Mouse (Mus musculus) hindbrain, embryonic 10.5 days (tissue): ENCODE data around the gene Kctd2. TPM values are rescaled to one million over a fixed set of nuclear protein-coding genes. Genes with fewer than 3 reads are reported as not detected.

Experiments used
- DNase-seq: peaks from one replicate; pipeline ENCODE4 v3.0.0-alpha.2; 2017; ENCODE audit warnings: low spot score
- H3K27ac ChIP-seq: fragments of 300-500 bp; sonication (generic); 2 replicates; pipeline ENCODE4 v1.5.1; 2016; ENCODE audit warnings: mild to moderate bottlenecking, moderate library complexity
- H3K27me3 ChIP-seq: fragments of 300-500 bp; sonication (generic); 2 replicates; pipeline ENCODE4 v1.6.1; 2016; ENCODE audit warnings: mild to moderate bottlenecking; ENCODE audit not compliant: poor library complexity, insufficient read depth, severe bottlenecking
- H3K36me3 ChIP-seq: fragments of 300-500 bp; sonication (generic); 2 replicates; pipeline ENCODE4 v1.6.1; 2016; ENCODE audit warnings: mild to moderate bottlenecking, moderate library complexity
- H3K4me1 ChIP-seq: fragments of 300-500 bp; sonication (generic); replicated peaks from 2 replicates; pipeline ENCODE4 v1.6.1; 2016; ENCODE audit warnings: mild to moderate bottlenecking
- H3K4me3 ChIP-seq: fragments of 300-500 bp; sonication (generic); 2 replicates; pipeline ENCODE4 v1.5.1; 2016; ENCODE audit warnings: mild to moderate bottlenecking, moderate library complexity
- H3K9me3 ChIP-seq: fragments of 300-500 bp; sonication (generic); 2 replicates; pipeline ENCODE4 v1.6.1; 2016; ENCODE audit warnings: mild to moderate bottlenecking, moderate library complexity
- WGBS: fragments of 180-500 bp; shearing (Covaris S2); methylation state at CpG from one replicate; pipeline ENCODE4 v1.1.7; 2016; 5-methylcytosine and 5-hydroxymethylcytosine counted together
- polyA plus RNA-seq: library from polyadenylated mRNA; unstranded; fragments of >200 nt; fragmentation: Nextera tagmentation; extraction: Ambion mirVana; gene quantifications from 2 replicates; pipeline ENCODE4 v1.2.1, GENCODE M21; 2016

Gene Kctd2
- polyA plus RNA-seq, 1 experiment from 2014 or later = 20.1 TPM

GRCm38 (mm10) chr11:115430561-115430960 lies 10.6 kb downstream of the Kctd2 start:
- no peak for DNase-seq
- 95% methylated on average over 6 of the region's 6 CpGs for WGBS
- Histone ChIP-seq H3K36me3 (peaks cover 75% of the 10 kb centered on the region), H3K27me3 (0 out of 2 replicates have a peak, but pooled peaks cover 7% of the 10 kb centered on the region), H3K4me1 (peaks cover 26% of the 10 kb centered on the region), H3K9me3 (no peaks in the 10 kb centered on the region), H3K4me3 (no peak overlapping the region), H3K27ac (no peak overlapping the region)

GRCm38 (mm10) chr11:115432814-115433213 lies 12.9 kb downstream of the Kctd2 start:
- H3K27me3 ChIP-seq = 0 out of 2 replicates have a peak, but pooled peaks cover 12% of the 10 kb centered on the region
- H3K4me1 ChIP-seq = peaks cover 31% of the 10 kb centered on the region
- no peaks in the 10 kb centered on the region for H3K9me3 ChIP-seq
- DNase-seq = no peak
- WGBS = 86% methylated on average over 4 of the region's 4 CpGs
- H3K27ac ChIP-seq = no peak overlapping the region
- H3K36me3 ChIP-seq = peaks cover 55% of the 10 kb centered on the region
- no peak overlapping the region for H3K4me3 ChIP-seq

- no peak overlapping the region for H3K27ac ChIP-seq
- H3K4me3 ChIP-seq = no peak overlapping the region
- 0 out of 2 replicates have a peak, but pooled peaks cover 12% of the 10 kb centered on the region for H3K27me3 ChIP-seq
- H3K4me1 ChIP-seq = peaks cover 26% of the 10 kb centered on the region
- no peak for DNase-seq
- 84% methylated on average over 6 of the region's 6 CpGs for WGBS
- peaks cover 54% of the 10 kb centered on the region for H3K36me3 ChIP-seq
- no peaks in the 10 kb centered on the region for H3K9me3 ChIP-seq
These were observed 13.4 kb downstream of the Kctd2 start for GRCm38 (mm10) chr11:115433342-115433741.

GRCm38 (mm10) chr11:115435596-115436337 lies 15.8 kb downstream of the Kctd2 start:
- Histone ChIP-seq H3K36me3 (peaks cover 30% of the 10 kb centered on the region), H3K4me1 (peaks cover 21% of the 10 kb centered on the region), H3K27me3 (0 out of 2 replicates have a peak, but pooled peaks cover 12% of the 10 kb centered on the region), H3K9me3 (peaks cover 7% of the 10 kb centered on the region), H3K4me3 (peak overlapping the region; percentile 50), H3K27ac (peak overlapping the region; percentile 82)
- peak; percentile 58 for DNase-seq
- 4% methylated on average over 31 of the region's 31 CpGs for WGBS

GRCm38 (mm10) chr11:115437571-115438122 lies 17.7 kb downstream of the Kctd2 start:
- no peak overlapping the region for H3K27ac ChIP-seq
- no peak overlapping the region for H3K4me3 ChIP-seq
- no peak for DNase-seq
- peaks cover 11% of the 10 kb centered on the region for H3K36me3 ChIP-seq
- peaks cover 31% of the 10 kb centered on the region for H3K4me1 ChIP-seq
- peaks cover 7% of the 10 kb centered on the region for H3K9me3 ChIP-seq
- WGBS = 84% methylated on average over 5 of the region's 5 CpGs
- H3K27me3 ChIP-seq = peaks cover 26% of the 10 kb centered on the region

GRCm38 (mm10) chr11:115439326-115439725 lies 19.4 kb downstream of the Kctd2 start:
- no peak overlapping the region for H3K27ac ChIP-seq
- no peaks in the 10 kb centered on the region for H3K36me3 ChIP-seq
- H3K27me3 ChIP-seq = peaks cover 26% of the 10 kb centered on the region
- DNase-seq = no peak
- H3K4me3 ChIP-seq = no peak overlapping the region
- 88% methylated on average over 3 of the region's 3 CpGs for WGBS
- H3K9me3 ChIP-seq = peaks cover 7% of the 10 kb centered on the region
- peaks cover 31% of the 10 kb centered on the region for H3K4me1 ChIP-seq

- Histone ChIP-seq H3K4me1 (peaks cover 27% of the 10 kb centered on the region), H3K4me3 (no peak within 1 kb of the TSS), H3K36me3 (no peaks in the 10 kb centered on the region), H3K9me3 (peaks cover 7% of the 10 kb centered on the region), H3K27me3 (peaks cover 21% of the 10 kb centered on the region), H3K27ac (0 out of 2 replicates have a peak within 1 kb of the TSS, but pooled peaks have one; percentile 5)
- 92% methylated on average over 9 of the region's 9 CpGs for WGBS
- DNase-seq = no peak
These were observed 20.1 kb downstream of the Kctd2 start, which contains the start of gene Trim80 for GRCm38 (mm10) chr11:115439906-115440595. Gene Trim80 (plus strand): TSS chr11:115440545.

- peaks cover 15% of the 10 kb centered on the region for H3K4me1 ChIP-seq
- no peak overlapping the region for H3K4me3 ChIP-seq
- DNase-seq = peak; percentile 23
- 0 out of 2 replicates have a peak overlapping the region, but pooled peaks have one; percentile 5 for H3K27ac ChIP-seq
- H3K36me3 ChIP-seq = no peaks in the 10 kb centered on the region
- 42% methylated on average over 15 of the region's 15 CpGs for WGBS
- H3K9me3 ChIP-seq = peaks cover 7% of the 10 kb centered on the region
- peaks cover 18% of the 10 kb centered on the region for H3K27me3 ChIP-seq
These were observed 21.5 kb downstream of the Kctd2 start for GRCm38 (mm10) chr11:115441417-115441816.

GRCm38 (mm10) chr11:115446906-115447305 lies 27.0 kb downstream of the Kctd2 start:
- Histone ChIP-seq H3K4me3 (no peak overlapping the region), H3K27ac (no peak overlapping the region), H3K27me3 (peaks cover 7% of the 10 kb centered on the region), H3K36me3 (no peaks in the 10 kb centered on the region), H3K9me3 (no peaks in the 10 kb centered on the region), H3K4me1 (peaks cover 30% of the 10 kb centered on the region)
- no peak for DNase-seq
- WGBS = 81% methylated on average over 3 of the region's 3 CpGs

- no peaks in the 10 kb centered on the region for H3K9me3 ChIP-seq
- H3K4me1 ChIP-seq = peaks cover 30% of the 10 kb centered on the region
- no peak for DNase-seq
- H3K27me3 ChIP-seq = peaks cover 2% of the 10 kb centered on the region
- no peak overlapping the region for H3K4me3 ChIP-seq
- no peaks in the 10 kb centered on the region for H3K36me3 ChIP-seq
- no peak overlapping the region for H3K27ac ChIP-seq
- 84% methylated on average over 11 of the region's 11 CpGs for WGBS
These were observed 27.5 kb downstream of the Kctd2 start for GRCm38 (mm10) chr11:115447321-115447885.

- 83% methylated on average over 16 of the region's 16 CpGs for WGBS
- no peak for DNase-seq
- H3K27me3 ChIP-seq = peaks cover 2% of the 10 kb centered on the region; the same call in 1 of the 2 replicates
- H3K4me1 ChIP-seq = peaks cover 30% of the 10 kb centered on the region
- no peak overlapping the region for H3K27ac ChIP-seq
- H3K4me3 ChIP-seq = no peak overlapping the region
- H3K36me3 ChIP-seq = no peaks in the 10 kb centered on the region
- H3K9me3 ChIP-seq = no peaks in the 10 kb centered on the region
These were observed 28.1 kb downstream of the Kctd2 start for GRCm38 (mm10) chr11:115448075-115448474.

GRCm38 (mm10) chr11:115448998-115449397 lies 29.1 kb downstream of the Kctd2 start:
- Histone ChIP-seq H3K9me3 (no peaks in the 10 kb centered on the region), H3K27me3 (peaks cover 2% of the 10 kb centered on the region; the same call in 1 of the 2 replicates), H3K27ac (0 out of 2 replicates have a peak overlapping the region, but pooled peaks have one; percentile 1), H3K4me1 (peaks cover 30% of the 10 kb centered on the region), H3K36me3 (no peaks in the 10 kb centered on the region), H3K4me3 (no peak overlapping the region)
- WGBS = 54% methylated on average over 7 of the region's 7 CpGs
- DNase-seq = no peak
